Mouse (Mus musculus) spleen, adult 2 months (tissue): ENCODE results near the gene Gbgt1. TPM values are rescaled to one million over a fixed set of nuclear protein-coding genes. Genes with fewer than 3 reads are reported as not detected.

Experiments
- DNase-seq, 2 experiments: peaks; one replicate each; pipeline versions ENCODE4 v3.0.0 to v3.0.0-alpha.2; 2012 to 2021; ENCODE audit warnings: low spot score in 2 of 2, low read depth in 1 of 2
- H3K27ac ChIP-seq: fragments of 200-500 bp; 2 replicates; pipeline ENCODE4 v1.5.1; 2012; ENCODE audit warnings: low read length, inconsistent platforms; ENCODE audit not compliant: insufficient read depth
- H3K27me3 ChIP-seq: fragments of 200-500 bp; 2 replicates; pipeline ENCODE4 v1.6.1; 2012; ENCODE audit warnings: mild to moderate bottlenecking, moderate library complexity, low read length, inconsistent platforms; ENCODE audit not compliant: control insufficient read depth, insufficient read depth
- H3K36me3 ChIP-seq: fragments of 200-500 bp; 2 replicates; pipeline ENCODE4 v1.6.1; 2012; ENCODE audit warnings: mild to moderate bottlenecking, low read length, inconsistent platforms; ENCODE audit not compliant: control insufficient read depth, insufficient read depth
- H3K4me1 ChIP-seq: fragments of 200-500 bp; 2 replicates; pipeline ENCODE4 v1.6.1; 2011; ENCODE audit warnings: inconsistent platforms; ENCODE audit not compliant: control insufficient read depth, insufficient read depth, insufficient read length
- H3K4me3 ChIP-seq: fragments of 200-500 bp; 2 replicates; pipeline ENCODE4 v1.5.1; 2011; ENCODE audit warnings: mild to moderate bottlenecking, inconsistent platforms; ENCODE audit not compliant: insufficient read depth, insufficient read length; ENCODE audit errors: extremely low read depth
- CTCF ChIP-seq: fragments of 200-500 bp; IDR thresholded peaks from 2 replicates; pipeline ENCODE4 v1.5.1; 2011; ENCODE audit warnings: mild to moderate bottlenecking, inconsistent platforms; ENCODE audit not compliant: insufficient read depth, insufficient read length, insufficient replicate concordance; ENCODE audit errors: extremely low read depth
- POLR2A ChIP-seq: fragments of 200-500 bp; IDR thresholded peaks from 2 replicates; pipeline ENCODE4 v1.6.1; 2011; ENCODE audit warnings: low read depth, low read length, inconsistent platforms
- WGBS: fragments of 180-500 bp; shearing (Covaris S2); methylation state at CpG from one replicate; pipeline ENCODE4 v1.1.7; 2018; 5-methylcytosine and 5-hydroxymethylcytosine counted together
- polyA plus RNA-seq: library from polyadenylated mRNA; depleted of rRNA; stranded (reverse); fragments of >200 nt; gene quantifications from 2 replicates; pipeline ENCODE4 v1.2.3, GENCODE M21; 2012

The Gbgt1 gene
- polyA plus RNA-seq, 1 experiment: 3.7 TPM

DNA sequence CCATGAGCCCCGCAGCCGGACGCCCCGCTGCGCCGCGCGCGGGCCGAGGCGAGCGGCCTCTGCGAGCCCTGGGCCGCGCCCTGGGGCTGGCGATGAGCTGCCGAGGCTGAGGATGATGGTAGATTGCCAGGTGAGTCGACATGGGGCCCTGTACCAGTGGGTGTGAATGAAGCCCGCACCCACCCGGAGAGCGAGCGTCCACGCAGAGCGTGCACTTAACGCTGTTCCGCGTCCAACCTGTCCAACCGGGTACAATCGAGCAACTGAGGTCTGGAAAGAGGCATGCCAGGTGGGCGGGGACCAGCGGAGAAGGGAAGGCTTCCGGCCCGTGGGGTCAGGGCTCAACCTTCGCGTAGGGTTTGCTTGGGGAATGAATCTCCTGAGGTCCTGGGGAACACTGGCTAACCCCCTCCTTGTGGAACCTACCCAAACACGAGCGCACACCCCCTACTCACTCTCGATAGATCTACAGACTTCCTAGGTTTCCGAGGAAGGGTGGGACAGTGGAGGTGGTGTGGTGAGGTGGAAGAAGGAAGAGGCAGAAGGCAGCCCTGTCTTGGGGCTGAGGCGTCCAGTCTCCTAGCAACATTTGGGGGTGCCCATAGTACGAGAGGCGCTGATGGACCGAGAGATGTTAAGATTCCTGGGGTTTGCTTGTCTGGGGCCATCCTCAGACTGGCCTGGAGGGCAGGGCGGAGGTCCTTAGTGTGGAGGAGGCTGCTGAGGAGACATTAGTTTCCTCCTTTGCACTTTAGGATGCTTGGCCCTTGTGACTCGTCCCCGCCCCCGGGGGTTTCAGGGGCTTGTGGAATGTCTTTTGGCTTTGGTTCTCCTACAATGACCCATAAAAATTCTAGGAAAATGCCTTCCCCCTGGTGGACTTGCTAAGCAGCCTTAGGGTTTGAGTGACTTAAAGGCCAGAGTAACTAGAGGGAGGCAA, 17.0 kb downstream of the Gbgt1 start:
- 5% methylated on average over 47 of the region's 47 CpGs for WGBS
- H3K36me3 ChIP-seq: no peaks in the 10 kb centered on the region
- H3K4me1 ChIP-seq: peaks cover 34% of the 10 kb centered on the region; the same call in 1 of the 2 replicates
- TF ChIP-seq POLR2A (no peak), CTCF (no peak)
- H3K4me3 ChIP-seq: peak overlapping the region; percentile 62
- H3K27me3 ChIP-seq: no peaks in the 10 kb centered on the region
- DNase-seq: no peak
- H3K27ac ChIP-seq: no peak overlapping the region; the same call in 1 of the 2 replicates

DNA sequence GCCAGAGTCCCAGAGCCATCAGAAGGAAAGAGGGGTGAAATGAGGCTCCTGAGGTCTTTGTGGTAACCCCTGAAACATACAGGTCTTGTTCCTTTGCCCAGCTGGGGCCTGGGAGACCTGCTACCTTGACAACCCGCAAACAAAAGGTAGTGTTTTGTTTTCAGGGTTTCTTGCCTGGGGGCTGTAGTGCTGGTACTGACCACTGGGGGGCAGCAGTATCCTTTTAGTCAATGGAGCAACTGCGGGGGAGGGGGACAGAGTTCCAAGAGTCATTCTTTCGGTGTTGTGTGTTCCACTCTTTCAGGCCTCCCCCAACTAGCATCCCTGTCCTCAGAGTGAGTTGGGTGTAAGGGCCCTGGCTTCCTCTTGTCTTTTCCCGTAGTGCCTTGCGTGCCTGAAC, 17.8 kb downstream of the Gbgt1 start:
- TF ChIP-seq CTCF (peak; percentile 81; the same call in 1 of the 2 replicates), POLR2A (no peak)
- no peak overlapping the region for H3K4me3 ChIP-seq

DNA sequence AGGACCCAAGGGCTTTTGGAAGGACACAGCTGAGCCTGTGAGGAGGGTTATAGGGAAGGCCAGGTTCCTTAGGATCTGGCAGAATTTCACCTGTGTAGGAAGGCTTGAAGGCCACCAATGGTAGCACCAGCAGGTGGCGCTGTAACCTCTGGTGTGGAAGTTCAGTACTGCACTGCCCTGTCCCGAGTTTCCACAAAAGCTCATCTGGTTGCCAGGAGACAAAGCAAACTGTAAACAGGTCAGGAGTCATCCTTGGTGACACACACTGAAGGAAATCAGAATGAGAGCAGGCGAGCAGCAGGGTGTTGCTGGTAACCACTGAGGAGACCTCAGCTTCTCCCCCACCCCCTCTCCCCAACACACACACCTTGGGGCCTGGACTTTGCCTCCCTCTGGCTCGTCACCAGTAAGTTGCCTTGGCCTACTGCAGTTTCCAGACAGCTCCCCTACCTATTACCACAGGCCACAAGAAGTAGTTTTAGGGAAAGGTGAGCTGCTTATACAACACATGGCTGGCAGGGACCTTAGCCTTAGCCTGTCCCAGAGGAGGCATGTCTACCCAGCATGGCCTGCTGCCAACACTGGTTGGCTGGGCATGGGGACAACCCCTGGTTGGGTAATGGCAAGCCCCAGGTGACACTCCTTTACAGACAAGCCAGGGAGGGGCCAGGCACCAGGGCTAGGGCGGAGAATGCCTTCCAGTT, 20.7 kb downstream of the Gbgt1 start:
- no peaks in the 10 kb centered on the region; the same call in 1 of the 2 replicates for H3K36me3 ChIP-seq
- peak; percentile 77 to 90 for DNase-seq
- peaks cover 36% of the 10 kb centered on the region; the same call in 1 of the 2 replicates for H3K4me1 ChIP-seq
- peak; percentile 84; the same call in 1 of the 2 replicates for TF ChIP-seq CTCF
- TF ChIP-seq POLR2A: no peak
- no peaks in the 10 kb centered on the region for H3K27me3 ChIP-seq
- WGBS: 32% methylated on average over 5 of the region's 5 CpGs
- peak overlapping the region; percentile 46 for H3K27ac ChIP-seq
- H3K4me3 ChIP-seq: no peak overlapping the region

More for the DNA sequence above, 17.8 kb downstream of the Gbgt1 start:
- Histone ChIP-seq H3K27ac (no peak overlapping the region), H3K4me1 (peaks cover 36% of the 10 kb centered on the region; the same call in 1 of the 2 replicates), H3K27me3 (no peaks in the 10 kb centered on the region), H3K36me3 (no peaks in the 10 kb centered on the region)
- WGBS: 26% methylated on average over 5 of the region's 5 CpGs
- DNase-seq: peak; percentile 79 to 91

DNA sequence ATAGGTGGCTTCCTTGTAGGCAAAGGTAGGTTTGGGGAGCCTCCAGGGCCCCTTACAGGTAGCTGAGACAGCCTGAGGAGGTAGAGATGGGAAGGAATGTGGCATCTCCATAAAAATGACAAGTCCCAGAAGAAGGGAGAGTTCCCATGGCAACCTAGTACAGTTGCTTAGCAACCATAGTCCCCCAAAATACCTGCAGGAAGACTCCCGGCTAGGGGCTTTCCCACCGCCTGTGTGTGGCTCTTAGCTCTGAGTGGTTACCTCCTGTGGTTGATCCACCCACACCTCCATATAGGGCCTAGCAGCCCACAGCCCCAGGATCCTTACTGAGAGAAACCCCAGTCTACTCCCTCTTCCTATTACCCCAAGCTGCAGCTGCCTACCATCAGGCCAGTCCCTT, 21.5 kb downstream of the Gbgt1 start:
- Histone ChIP-seq H3K27ac (peak overlapping the region; percentile 46), H3K4me1 (peaks cover 29% of the 10 kb centered on the region; the same call in 1 of the 2 replicates)
- DNase-seq: peak; percentile 59 to 61

DNA sequence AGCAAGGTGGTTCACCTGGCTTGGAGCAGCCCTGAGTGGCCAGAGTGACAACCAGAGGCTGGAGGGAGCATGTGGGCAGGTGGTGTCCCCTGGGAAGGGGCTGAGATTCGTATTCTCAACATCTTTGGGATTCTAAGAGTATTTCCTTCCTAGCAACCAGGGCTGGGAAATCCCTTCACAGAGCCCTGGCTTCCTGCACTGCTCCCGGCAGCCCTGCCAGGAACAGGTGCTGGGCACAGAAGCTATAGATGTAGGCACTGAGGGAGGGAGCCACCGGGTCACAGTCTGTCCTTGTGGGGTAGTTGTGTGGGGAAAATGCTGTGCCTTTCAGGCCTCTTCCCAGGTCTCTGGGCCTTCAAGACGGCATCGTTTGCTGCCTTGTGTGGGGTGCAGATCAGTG, 23.9 kb downstream of the Gbgt1 start:
- no peaks in the 10 kb centered on the region; the same call in 1 of the 2 replicates for H3K36me3 ChIP-seq
- TF ChIP-seq POLR2A (no peak), CTCF (no peak)
- H3K4me1 ChIP-seq: peaks cover 25% of the 10 kb centered on the region
- 92% methylated on average over 5 of the region's 5 CpGs for WGBS
- no peaks in the 10 kb centered on the region for H3K27me3 ChIP-seq
- no peak for DNase-seq
- H3K4me3 ChIP-seq: no peak overlapping the region
- no peak overlapping the region for H3K27ac ChIP-seq

More for the DNA sequence above, 21.5 kb downstream of the Gbgt1 start:
- 47% methylated on average over 2 of the region's 2 CpGs for WGBS
- H3K4me3 ChIP-seq: no peak overlapping the region
- TF ChIP-seq POLR2A (no peak), CTCF (no peak)
- no peaks in the 10 kb centered on the region for H3K27me3 ChIP-seq
- H3K36me3 ChIP-seq: no peaks in the 10 kb centered on the region; the same call in 1 of the 2 replicates

DNA sequence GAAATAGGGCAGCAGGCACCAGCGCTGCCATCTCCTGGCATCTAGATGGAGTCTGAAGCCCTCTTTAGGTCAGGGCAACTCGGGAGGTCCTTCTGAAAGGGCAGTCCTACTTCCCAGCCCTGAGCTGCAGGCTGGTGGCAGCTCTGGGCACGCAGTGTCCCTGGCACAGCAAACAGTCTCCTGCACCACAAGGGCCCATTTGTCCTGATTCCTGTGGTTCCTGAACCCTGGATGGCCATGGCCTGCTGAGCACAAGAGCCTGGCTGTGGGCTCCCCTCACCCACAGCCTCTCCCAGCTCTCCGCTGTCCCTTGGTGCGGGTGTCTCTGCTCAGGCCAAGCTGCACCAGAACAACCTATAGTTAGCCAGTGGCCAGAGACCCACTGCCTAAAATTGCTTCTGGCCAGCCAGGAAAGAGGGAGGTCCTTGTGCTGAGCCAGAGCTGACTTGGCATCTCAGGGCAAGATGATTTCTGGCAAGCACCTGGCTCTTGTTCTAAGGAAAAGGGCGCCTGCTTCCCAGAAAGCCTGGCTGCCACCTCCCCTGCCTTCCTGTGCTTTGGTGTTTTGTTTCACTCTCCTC, 25.0 kb downstream of the Gbgt1 start:
- no peaks in the 10 kb centered on the region; the same call in 1 of the 2 replicates for H3K36me3 ChIP-seq
- WGBS: 88% methylated on average over 6 of the region's 6 CpGs
- no peak for DNase-seq
- H3K4me3 ChIP-seq: no peak overlapping the region
- no peaks in the 10 kb centered on the region for H3K27me3 ChIP-seq
- TF ChIP-seq CTCF (no peak), POLR2A (no peak)
- peaks cover 36% of the 10 kb centered on the region for H3K4me1 ChIP-seq
- H3K27ac ChIP-seq: no peak overlapping the region
